Mouse (Mus musculus): ENCODE results near the gene Col4a2.

Col4a2 gene

DNA sequence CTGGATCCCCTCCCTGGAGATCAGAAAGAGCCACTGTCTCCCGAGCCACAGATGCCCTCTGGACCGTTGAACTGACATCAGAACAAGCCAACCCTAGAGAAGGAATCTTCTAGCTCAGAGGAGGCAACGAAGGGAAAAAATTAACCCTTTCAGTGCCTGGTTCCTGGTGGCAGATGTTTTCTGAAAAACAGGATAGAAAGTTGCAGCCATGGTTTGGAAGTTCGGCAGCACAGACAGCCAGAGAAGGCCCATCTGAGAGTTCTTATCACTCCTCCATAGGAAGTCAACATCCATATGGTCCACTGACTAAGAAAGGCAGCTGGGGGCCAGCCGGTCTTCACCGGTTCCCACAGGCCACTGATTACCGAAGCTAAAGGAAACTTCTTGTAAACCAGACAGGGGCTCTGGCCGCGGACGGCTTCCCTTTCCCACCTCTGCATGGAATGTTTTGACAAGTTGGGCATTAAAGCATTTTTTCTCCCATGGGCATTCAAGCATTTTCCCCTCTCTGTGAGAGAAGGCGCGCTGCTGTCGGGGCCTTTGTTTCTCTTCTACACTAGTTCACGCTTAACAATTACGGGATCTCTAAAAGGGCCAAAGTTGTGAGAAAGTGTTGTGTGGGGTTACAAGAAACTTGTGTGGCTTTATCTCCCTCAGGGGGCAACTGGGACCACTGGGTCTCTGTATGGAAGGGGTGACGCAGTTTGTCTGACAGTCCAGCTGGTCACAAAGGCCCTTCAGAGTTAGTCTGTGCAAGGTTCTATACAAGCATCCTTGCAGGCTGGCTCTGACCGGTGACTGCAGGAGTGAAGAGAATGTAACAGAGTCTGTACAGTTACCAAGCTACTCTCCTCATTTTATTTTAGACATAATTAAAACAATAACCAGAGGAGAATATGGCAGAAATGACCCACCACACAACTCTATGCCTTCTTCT, 49.9 kb downstream of the Col4a2 start:
- DNase-seq: no peak

DNA sequence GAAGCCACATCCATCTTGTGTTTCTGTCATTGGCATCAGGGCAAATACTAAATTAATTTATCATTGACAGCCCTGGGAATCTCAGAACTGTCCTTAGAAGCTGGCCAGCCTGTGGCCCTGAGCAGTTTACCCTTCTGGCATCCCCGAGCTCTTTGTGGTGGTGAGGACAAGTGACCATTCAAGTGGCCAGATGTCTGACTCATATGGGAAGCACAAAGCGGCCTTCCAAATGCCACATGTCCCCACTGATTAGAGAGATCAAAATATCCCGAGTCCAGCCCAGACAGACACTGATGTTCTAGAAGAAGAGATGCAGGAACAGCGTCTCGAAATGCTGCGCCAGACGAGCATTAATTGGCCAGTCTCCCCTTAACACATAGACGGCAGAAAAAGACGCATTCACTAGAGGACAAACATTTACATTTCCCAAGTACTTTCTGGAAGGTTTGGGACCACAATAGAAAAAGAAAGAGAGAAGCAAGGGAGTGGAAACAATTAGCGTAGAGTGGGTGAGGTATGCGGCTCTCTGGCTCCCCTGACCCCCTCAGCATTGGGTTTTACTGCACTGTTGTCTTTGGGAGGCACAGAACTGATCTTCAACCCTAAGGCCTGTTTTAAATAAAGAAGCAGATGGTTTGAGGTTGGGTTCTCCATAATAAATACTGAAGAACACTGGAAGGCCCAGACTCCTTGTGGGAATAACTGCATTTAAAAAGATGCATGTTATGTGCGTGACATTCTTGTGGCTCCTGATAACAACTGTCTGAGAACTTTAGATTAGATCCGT, 50.9 kb downstream of the Col4a2 start:
- no peak for DNase-seq

DNA sequence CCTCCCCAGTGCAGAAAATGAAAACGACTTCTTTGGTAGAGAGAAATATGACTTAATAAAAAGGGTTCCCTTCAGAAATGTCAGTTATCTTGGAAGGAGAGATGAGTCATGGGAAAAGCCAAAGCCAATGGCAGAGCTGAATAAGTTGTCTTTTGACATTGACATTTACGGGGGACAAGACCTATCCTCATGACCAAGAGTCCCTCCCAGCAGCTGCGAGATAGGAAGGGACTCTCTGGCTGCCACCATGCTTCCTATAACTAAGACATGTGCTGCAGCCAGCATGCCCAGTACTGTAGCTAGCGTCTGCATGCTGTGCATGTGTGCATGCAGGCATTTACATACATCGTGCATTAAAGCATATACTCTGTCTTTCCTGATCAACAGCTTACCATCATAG, 53.6 kb downstream of the Col4a2 start:
- DNase-seq: no peak

DNA sequence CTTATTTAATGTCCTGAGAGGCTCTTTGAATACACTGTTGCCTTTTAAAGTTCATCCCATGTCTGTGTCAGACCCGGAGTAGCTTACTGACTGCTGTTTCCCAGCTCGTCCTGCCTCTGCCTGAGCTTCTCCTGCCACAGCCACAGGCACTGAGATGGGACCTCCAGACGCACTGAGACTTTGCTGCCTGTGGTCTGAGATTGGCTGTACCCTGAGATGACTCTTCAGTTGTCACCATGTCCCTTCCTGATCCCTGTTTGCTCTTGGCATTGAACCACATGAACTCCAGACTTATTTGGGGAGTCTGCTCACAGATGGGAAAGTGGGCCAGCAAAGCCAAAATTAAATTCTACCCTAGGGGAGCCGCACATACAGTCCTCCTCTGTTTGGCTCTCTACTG, 54.1 kb downstream of the Col4a2 start:
- no peak for DNase-seq

DNA sequence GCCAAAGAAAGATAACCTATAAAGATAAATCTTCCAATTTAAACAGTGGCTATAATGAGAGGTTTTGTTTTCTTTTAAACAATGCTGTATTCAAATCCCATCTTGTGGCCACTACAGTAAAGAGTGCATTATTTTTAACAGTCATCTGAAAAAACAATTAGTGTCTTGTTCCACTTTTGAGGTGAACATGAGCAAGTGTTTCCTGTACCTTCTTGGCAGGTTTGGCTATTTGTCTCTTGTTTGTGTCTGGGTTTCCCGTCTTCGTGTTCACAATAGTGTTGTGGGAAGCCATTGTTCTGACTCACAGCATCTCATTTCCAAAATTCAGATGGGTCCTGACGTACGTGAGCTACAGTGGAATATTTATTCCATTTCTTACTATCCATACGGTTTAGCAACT, 55.1 kb downstream of the Col4a2 start:
- no peak for DNase-seq

DNA sequence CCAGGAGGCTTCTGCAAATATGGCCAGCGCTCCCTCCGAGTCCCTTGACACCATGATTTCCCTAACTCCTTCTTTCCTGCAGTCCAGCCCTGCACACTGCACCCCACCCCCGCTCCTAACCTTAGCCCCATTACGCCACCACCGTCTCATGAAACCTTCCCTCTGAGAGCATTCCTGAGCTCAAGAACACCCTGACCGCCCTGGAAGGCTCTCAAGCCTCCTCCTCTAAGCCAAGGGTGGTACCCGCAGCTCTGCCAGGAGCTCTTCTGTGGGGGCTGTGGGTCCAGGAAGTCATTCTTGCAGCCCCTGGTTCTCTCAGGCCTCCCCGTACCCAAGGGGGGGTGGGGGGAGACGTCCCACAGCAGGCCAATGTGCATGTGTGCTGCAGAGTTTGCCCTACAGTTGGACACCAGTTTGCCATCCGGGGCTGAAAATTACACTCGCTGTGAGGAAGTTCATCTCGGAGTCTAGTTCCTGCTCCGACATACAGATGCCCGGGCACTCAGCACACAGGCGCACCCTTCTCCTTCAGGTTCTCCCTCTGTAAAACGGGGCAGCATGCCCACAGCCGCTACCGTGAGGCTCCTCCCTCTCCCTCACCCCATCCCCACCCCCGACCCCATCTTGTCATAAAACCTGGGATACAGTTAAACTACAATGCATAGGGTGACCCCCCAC, 57.1 kb downstream of the Col4a2 start:
- no peak for DNase-seq

DNA sequence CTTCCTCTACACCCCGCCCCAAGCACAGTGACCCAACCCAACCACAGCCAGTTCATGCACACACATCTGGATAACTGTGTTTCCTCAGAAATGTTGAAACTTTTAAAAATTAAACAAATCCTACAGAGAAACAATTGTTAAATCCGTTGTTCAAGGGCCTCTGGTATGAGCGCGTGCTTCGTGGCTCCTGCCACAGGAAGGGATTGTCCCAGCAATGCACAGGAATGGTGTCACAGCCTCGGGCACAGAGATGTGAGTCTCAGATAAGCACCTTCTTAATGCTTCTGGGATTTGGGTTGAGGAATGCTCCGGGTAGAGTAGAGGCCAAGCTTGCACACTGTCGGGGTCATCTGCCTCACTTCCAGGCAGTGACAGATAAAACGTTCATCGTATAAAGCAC, 58.7 kb downstream of the Col4a2 start:
- no peak for DNase-seq

DNA sequence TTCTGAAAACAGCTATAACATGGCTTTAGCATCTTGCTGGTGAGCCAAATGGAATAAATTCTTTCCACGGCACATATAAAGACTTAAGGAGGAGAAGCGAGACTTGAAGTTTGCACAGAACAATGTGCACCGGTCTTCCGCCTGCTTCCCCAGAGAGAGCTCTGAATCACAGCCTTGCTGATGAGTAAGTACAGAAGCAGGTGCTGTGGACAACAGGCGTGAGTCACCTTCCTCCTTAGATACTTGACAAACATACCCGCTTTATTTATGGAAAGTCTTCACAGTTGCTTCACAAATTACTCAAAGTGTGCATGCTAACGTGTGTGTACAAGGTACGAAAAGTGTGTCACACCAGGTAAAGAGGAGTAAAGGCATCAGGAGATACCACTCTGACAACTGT, 59.5 kb downstream of the Col4a2 start:
- no peak for DNase-seq

DNA sequence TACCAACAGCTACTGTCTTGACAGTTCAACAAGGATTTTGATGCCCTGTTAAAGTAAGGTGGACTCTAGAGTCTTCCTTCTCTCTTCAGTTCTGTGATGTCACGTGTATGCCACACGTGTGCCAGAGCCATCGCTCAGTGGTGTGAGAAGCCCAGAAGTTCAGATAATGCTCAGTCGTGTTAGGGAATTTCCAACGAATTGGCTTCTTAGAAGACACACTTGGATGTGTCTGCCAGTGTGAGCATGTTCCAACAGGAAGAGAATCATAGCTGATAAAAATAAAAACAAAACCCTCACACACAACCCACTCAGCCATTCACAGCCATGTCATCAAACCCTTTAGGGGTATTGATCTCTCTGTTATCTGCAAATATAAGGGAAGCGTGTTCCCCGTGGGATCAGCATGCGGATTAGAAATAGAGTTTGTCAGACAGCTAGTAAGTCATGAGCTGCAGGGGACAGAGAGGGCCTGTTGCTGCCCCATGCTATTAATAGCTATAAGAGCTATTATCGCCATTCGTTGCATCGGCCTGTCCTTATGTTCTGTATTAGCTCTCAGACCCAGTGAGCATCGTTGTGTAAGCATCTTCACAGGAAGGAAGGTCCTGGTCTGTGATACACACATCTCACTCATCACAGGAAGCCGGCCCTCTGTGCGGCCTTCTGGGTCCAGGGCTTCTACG, 61.2 kb downstream of the Col4a2 start:
- DNase-seq: no peak

DNA sequence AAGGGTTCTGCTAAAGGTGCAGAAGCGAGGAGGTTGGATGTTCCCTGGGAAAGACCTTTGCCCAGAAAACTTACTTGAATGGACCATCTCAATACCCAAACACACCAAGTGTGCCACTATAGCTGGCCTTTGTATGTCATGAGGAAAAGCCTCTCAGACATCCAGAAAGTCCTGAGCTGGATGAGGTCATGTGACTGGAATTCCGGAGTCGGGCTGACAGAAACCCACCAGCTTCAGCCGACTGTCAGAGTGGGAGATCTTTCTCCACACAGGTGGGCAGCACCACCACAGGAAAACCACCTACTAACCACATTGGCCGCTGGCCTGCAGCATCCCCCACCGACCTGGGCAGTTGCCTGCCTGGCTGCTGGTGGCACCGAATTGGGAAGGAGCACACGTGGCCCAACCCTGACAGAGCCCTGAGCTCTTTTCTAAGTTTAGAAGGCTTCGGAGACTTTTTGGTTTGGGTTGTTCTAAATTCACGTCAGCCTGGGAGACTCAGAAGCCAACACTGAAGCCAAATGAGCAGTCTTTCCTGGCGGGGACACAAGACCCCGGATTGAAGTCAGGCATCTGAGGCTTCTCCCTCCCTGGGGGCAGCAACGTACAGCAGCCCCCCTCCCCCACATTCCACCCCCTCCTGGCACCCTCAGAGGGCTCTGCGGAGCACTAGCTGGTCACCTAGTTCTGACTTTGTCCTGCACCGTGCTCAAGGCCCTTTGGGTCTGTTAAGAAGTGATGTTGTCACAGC, 61.9 kb downstream of the Col4a2 start:
- DNase-seq: no peak

DNA sequence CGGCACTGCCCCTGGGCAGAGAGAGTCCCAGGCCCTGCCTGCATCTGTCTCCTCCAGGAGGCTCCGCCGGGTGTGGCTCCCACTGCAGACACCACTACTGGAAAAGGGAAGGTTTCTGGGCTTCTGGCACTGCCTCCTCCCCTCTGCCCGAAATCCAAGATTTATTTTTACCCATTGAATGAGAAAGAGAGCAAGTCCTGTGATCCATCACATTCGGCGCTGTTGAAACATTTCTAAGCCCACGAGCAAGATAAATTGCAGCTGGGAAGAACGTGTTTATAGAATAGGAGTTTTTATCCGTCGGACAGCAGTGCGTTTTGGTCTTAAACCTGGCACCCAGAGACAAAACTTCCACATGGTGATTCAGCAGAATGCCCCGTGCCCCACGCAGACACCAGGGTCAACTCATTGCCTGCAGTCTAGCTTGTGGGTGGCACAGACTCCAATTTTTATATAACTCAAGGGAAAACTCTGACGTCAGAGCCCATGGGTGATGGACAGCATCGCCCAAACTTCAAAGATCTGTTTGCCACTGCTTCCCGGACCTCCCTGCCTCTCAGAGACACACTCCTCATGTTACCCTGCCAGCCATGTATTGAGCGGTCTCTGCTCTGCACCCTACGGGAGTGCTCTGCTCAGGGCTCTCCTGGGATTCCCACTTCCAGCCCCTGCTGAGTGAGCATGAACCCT, 63.3 kb downstream of the Col4a2 start:
- DNase-seq: no peak

DNA sequence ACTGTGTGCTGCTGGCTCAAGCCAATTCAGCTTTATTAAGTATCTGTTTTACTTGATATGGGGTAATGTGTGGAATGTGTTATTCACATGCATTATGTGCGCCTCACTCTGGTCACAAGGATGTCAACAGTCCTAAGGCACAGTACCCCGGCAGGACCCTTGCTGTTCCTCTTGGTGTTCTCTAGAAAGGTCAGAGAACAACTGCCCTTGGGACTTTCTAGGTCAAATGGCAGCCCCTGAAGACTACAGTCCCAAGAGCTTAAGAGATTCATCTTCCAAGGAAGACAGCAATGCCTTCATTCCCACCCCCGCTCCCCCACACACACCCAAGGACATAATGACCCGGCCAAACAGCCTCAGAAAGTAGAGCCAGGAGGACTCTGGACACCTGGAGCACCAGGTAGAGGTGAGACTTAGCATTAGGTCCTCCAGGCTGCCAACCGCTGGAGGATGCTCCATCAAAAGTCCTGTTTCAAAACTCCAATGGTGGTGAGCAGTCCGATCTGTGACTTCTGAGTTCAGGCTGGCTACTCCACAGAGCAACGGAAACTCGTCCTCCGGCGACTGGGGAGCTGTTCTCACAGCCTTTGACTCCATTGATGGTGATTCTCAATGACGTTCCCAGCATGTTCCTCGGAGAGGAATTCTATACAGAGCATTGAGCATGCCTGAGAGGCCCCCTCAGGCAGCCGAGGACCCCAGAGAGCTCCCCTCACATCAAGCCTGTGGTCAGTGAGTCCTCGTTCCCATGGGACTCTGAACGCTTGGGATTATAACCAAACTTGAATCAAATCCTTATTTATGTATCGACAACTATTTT, 65.0 kb downstream of the Col4a2 start:
- DNase-seq: no peak

DNA sequence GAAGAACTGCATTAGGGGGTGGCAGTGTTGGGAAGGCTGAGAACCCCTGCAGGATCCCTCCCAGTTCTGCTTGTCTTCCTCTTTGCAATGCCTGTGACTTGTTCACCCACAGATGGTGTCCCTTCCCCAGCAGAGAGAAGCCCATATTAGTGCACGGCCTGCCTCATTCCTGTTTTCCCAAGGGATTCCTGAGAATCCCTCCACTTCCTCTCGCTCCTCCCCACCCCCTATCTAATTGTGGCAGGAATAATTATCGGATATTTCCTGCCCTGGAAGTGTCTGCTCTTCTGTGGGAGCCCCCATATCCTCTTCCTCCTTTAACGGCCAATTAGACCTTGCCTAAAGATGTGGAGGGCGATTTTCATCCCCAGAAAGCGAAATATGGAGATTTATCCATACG, 67.0 kb downstream of the Col4a2 start:
- no peak for DNase-seq

DNA sequence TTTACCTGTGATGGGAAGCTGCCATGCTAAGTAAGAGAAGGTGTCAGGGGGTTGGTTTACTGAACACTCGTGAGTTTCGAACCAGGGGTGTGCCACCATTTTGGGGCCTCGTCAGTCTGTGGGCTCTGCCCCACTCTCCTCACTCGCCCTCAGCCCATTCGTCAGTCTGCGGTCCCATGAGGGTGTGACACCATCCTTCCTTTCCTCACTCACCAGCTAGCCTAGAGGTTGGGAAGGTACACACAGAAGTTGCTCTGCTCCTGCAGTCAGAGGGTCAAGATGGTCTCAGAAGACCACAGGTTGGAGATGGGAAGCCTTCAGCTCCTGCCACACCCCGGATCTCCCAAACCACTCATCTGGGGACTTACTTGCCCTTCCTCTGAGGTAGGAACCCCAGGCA, 68.9 kb downstream of the Col4a2 start:
- no peak for DNase-seq

DNA sequence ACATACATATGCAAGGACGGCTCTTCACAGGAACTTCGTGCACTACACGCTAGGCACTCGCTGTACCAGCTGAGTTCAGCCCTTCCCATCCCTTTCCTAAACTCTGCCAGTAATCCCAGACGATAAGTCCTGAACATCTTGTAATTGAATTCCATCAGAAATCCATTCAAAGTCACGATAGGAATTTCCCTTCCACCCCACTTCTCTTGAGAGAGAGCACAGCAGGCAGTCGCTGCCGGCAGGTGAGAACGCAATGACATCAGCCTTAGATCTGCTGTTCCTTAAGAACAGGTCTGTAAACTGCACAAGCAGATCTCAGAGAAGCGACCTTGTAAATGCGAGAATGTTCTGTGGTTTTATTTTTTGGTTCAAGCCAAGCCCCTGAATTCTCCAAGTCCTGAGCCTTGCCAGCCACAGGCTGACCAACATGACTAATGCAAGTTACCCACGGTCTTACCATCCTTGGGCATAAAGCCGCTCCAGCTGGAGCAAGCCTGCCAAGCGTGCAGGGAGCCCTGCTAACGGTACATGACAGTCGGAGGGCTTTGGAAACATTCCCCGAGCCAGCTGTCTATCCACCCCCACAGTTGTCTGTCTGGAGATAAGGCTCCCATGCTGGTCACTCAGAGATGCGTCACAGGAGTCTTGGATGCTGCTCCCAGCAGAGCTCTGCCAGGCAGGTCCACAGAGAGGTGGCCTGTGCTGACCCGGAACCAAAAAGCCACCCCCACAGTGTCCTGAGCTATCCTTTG, 69.6 kb downstream of the Col4a2 start:
- DNase-seq: peak; percentile 46

DNA sequence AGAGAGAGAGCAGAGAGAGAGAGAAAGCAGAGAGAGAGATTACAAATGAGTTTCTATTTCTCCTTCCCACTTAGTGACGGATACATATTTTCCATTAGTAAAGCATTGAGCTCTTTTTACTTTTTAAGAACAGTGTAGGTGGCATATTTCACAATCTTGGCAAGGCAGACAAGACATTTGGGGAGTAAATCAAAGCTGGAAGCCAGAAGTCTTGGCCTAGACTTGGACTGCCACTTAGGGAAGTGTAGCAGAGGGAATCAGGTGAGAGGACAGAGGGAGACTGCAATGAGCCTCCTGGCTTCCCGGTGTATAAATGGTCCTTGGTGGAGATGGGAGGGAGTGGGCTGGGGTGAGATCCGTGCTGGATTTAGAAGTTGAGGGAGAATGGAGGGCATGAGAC, 70.3 kb downstream of the Col4a2 start:
- no peak for DNase-seq

DNA sequence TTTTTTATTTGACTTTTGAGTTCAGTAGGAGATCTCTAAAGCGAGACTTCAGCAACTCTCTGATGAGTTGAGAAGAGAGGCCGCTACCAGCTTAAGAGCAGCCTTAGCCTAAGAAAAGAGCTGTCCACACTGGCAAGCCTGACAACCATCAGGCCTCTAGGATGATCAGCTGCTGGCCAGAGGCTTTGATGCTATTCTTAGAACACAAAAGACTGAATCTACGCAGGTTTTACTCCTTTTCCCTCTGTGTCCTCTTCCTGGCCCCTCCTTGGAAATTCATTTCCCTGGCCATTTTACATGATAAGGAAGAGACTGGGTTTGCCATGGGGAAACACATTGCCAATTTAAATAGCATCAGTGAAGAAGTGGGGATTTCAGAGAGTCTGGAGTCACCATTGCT, 70.8 kb downstream of the Col4a2 start:
- no peak for DNase-seq

DNA sequence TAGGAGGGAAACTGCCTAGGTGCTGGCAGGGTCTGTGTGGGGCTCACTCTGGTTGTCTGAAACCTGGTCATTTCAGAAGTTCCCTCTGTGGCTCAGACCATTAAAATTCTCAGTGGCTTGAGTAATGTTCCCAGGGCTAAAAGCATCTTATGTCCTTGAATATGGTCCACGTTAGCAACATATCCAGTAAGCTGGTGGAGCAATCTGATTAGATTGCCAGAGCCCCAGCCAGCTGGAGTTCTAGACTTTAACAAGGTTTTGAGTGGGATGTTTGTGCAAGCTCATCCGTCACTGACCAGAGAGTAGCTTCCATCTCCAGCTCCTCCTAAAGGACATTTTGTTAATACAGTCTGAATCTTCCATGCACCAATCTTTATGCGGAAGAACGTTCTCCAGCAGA, 72.2 kb downstream of the Col4a2 start:
- no peak for DNase-seq

DNA sequence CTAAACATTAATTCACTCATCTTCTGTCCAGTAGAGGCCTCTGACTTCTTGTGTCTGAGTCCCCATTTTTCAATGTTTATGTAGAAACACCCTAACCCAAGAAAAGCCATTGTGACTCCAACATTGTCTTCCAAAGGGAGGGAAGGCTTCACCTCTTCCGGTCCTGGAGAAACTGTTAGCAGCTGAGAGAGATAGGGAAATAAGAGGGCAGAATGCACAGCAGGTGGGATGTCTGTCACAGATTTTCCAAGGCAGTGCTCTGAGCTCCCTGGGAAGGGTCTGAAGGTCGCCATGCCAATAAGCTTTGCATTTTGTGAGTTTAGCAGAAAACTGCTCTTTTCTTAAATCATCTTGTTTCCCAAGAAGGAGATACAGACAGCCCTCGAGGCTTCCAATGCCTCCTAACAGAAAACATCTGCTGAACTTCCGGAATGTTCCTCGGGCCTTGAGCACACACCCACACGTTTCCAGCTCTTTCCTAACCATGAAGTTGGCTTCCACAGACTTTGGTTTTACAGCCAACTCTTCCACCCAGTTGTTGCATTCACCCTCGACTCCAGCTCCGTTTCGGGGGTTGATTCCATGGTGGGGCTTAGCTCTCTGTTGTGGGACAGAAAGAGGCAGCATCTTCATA, 72.8 kb downstream of the Col4a2 start:
- no peak for DNase-seq

Data from cerebellum, adult 9-11 months (tissue).